Mouse (Mus musculus): ENCODE data around the gene Itgb5.

Itgb5 gene

GRCm38 (mm10) chr16:33829301-33829831 lies at the start of gene Itgb5:
Gene Itgb5 (plus strand): TSS chr16:33829665.
- DNase-seq (ENCODE audit: low spot score): peak; percentile 77

- no peak for DNase-seq (ENCODE audit: low spot score)
These were observed 47.4 kb upstream of the Itgb5 start for GRCm38 (mm10) chr16:33781789-33782728.

- DNase-seq (ENCODE audit: low spot score): no peak
These were observed 46.8 kb upstream of the Itgb5 start for GRCm38 (mm10) chr16:33782729-33783091.

GRCm38 (mm10) chr16:33784547-33784946 lies 44.9 kb upstream of the Itgb5 start:
- no peak for DNase-seq (ENCODE audit: low spot score)

- no peak for DNase-seq (ENCODE audit: low spot score)
These were observed 44.3 kb upstream of the Itgb5 start for GRCm38 (mm10) chr16:33785092-33785704.

- DNase-seq (ENCODE audit: low spot score): no peak
These were observed 42.6 kb upstream of the Itgb5 start for GRCm38 (mm10) chr16:33786657-33787390.

- no peak for DNase-seq (ENCODE audit: low spot score)
These were observed 35.3 kb upstream of the Itgb5 start, which contains the start of gene Muc13 for GRCm38 (mm10) chr16:33793846-33794791. Gene Muc13 (plus strand): TSS chr16:33794037.

GRCm38 (mm10) chr16:33795106-33795505 lies 34.4 kb upstream of the Itgb5 start:
- no peak for DNase-seq (ENCODE audit: low spot score)

GRCm38 (mm10) chr16:33795887-33796286 lies 33.6 kb upstream of the Itgb5 start:
- no peak for DNase-seq (ENCODE audit: low spot score)

- DNase-seq (ENCODE audit: low spot score): no peak
These were observed 32.7 kb upstream of the Itgb5 start for GRCm38 (mm10) chr16:33796756-33797155.

GRCm38 (mm10) chr16:33797860-33798259 lies 31.6 kb upstream of the Itgb5 start:
- DNase-seq (ENCODE audit: low spot score): peak; percentile 80

- no peak for DNase-seq (ENCODE audit: low spot score)
These were observed 19.5 kb upstream of the Itgb5 start for GRCm38 (mm10) chr16:33810002-33810401.

- no peak for DNase-seq (ENCODE audit: low spot score)
These were observed 10.9 kb upstream of the Itgb5 start for GRCm38 (mm10) chr16:33818413-33819165.

- peak; percentile 93 for DNase-seq (ENCODE audit: low spot score)
These were observed 8.9 kb upstream of the Itgb5 start for GRCm38 (mm10) chr16:33820269-33821178.

GRCm38 (mm10) chr16:33824603-33825002 lies 4.9 kb upstream of the Itgb5 start:
- DNase-seq (ENCODE audit: low spot score): no peak

- no peak for DNase-seq (ENCODE audit: low spot score)
These were observed 969 bp upstream of the Itgb5 start for GRCm38 (mm10) chr16:33828496-33828895.

GRCm38 (mm10) chr16:33829842-33830511 lies 512 bp downstream of the Itgb5 start:
- DNase-seq (ENCODE audit: low spot score): peak; percentile 47

- DNase-seq (ENCODE audit: low spot score): no peak
These were observed 1.1 kb downstream of the Itgb5 start for GRCm38 (mm10) chr16:33830512-33831105.
